Mouse (Mus musculus): ENCODE data around the gene Rflnb.

- no peak for TF ChIP-seq POLR2A (IDR thresholded peaks at IDR 0.05; ENCODE audit: low read depth, low read length)
- no peak for TF ChIP-seq CTCF (IDR thresholded peaks at IDR 0.05; ENCODE audit: extremely low read depth, insufficient read length, insufficient replicate concordance, low read depth, low read length)
These were observed 32.4 kb upstream of the Rflnb start for GRCm38 (mm10) chr11:76059971-76060370.

All from small intestine, adult 2 months (tissue).